Mouse (Mus musculus) embryo, embryonic 11.5 days (tissue): Measurements from ENCODE around the gene Cdkn2aip.

Experiments
- DNase-seq: peaks from one replicate; pipeline ENCODE4 v3.0.0-alpha.2; 2012; ENCODE audit warnings: low read depth, low spot score

Cdkn2aip gene

DNA sequence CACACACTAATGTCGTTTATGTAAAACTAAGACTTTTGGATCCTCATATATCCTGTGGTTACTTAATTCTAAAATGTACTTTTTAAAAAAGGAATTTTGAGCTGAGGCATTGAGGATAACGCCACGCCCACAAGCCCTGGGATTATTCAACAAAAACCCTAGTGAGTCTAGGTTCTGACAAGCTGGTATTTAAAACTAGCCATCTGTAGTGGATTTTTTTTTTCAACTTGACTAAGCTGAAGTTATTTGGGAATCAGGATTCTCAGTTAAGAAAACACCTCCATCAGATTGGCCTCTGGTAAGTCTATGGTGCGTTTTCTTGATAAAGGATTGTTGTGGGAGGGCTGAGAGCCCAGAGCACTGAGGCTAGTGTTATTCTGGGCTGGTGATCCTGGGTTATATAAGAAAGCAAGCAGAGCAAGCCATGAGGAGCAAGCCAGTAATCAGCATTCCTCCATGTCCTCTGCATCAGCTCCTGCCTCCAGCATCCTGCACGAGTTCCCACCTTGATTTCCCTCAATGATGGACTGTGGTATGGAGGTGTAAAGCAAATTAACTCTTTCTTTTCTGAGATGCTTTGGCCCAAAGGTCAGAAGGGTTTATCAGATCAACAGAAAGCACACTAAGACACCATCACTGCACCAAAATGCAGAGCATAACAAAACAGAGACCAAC, 18.2 kb downstream of the Cdkn2aip start:
- DNase-seq: no peak

DNA sequence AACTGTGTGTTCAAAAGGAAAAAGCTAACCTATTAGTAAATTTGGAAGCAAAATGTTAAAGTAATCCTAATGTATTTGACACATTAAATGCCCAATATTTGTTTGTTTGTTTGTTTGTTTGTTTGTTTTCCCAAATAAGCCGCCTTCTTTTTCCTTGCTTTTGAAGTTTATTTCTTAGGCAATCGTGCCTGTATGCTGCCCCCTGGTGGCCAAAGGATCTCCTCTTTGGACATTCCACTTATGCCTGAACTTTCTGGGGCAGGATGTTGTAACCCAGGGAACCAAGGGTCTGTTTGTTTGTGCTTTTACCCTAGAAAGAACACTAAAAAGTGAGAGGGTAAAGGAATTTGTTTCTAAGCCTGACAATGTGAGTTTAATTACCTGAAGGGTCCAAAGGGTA, 20.6 kb downstream of the Cdkn2aip start:
- DNase-seq: peak; percentile 59

DNA sequence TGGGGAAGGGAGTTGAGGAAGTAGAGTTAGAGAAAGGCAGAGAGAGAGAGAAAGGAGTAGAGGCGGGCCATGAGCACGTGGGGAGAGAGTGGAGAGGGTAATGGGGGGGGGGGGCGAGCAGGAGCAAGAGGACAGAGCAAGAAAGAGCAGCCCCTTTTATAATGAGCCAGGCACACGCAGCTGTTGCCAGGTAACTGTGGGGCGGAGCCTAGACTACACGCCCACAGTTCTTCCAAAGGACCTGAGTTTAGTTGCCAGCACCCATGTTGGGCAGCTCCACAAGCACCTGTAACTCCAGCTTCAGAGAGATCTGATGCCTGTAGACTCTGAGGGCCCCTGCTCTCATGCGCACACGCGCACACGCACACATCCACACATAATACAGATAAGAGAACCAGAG, 21.9 kb downstream of the Cdkn2aip start:
- no peak for DNase-seq

DNA sequence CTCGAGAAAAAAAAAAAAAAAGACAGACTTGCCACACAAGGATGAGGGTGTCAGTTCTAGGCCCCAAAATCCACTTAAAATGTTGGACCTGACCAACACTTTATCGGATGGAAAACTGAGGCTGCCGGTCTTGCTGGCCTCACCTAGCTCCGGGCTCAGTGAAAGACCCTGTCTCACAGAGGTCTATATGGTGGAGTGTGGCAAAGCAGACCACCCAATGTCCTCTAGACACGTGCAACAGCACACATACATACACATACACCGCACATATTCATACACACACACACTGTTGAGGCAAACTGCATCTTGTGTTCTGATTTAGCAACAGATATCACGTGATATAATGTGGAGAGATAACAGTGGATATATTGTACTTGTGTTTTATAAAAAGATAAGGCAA, 22.4 kb downstream of the Cdkn2aip start:
- no peak for DNase-seq

DNA sequence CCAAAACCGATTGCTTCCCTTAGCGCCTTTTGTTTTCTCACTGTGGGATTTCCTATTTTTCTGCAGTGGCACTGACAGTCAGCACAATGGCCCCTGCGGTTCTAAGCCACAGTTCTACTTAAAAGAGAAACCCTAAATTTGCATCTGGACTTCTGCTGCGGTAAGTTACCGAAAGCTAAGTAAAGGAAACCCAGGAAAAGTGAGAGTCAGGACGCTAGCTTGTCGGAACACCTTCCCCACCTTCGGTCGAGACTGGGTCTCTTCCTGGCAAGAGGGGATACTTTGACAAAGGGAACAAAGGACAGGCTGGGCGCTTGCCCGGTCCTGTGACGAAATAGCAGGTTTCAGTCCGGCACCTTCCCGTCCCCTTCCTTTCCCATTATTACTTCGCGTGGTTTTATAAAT, 23.1 kb downstream of the Cdkn2aip start:
- peak; percentile 14 for DNase-seq

DNA sequence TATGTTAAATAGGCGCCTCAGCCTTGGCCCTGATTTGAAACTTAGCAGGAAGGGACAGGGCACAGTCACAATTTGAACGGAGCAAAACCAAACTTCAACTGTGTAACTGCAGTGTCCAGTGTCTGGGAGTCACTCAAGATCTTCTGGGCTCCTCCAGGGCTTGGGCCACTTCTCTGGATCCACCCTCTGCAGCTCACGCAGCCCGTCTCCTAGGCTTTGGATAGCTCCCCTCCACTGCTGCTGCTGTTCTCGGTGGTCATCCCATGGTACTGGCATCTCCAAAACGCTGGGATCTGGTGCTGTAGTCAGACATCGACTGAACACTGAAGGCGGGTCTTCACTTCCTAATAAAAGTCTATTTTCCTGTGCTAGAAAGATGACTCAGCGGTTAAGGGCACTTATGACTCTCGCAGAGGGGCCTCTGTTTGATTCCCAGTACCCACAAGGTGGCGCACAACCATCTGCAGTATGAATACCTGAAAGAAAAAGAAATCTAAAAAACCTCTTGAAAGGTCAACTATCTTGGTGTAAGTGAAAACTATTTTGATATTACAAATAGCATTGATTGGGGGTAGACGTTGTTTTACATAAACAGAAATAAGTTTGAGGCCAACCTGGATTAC, 23.9 kb downstream of the Cdkn2aip start:
- peak; percentile 11 for DNase-seq

DNA sequence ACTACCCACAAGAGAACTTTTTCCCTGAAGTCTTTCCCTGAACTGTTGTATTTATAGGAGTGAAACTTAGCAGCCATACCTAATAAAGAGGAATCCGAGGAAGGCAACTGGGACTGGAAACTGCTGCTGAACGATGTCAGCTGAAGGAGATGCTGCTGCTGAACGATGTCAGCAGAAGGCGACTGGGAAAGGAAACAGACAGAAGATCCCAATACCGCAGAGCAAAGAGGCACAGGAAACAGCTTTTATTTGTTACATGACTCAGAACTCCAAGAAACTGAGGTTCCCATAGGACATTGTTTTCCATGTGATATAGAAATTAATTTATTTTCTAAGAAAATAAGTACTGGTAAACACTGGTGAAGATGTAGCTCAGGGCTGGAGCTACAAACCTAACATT, 29.3 kb downstream of the Cdkn2aip start:
- DNase-seq: no peak

DNA sequence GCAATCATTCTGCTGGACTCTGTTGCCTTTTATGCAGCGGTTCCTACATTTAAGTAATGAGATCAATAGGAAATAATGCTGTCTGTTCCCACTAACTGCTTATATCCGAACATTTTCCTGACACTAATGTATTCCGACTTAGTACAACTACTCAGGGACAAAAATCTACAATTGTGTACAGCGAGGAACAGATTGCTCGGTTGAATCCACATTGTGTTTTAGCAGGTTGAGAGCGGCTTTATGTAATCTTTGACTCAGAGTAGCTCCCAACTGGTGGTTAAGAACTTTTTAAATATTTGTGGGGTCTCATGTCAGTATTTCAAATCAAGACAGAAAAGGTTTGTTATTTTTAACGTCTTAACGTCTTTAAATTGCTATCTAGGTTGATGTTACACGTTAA, 29.7 kb downstream of the Cdkn2aip start:
- no peak for DNase-seq

DNA sequence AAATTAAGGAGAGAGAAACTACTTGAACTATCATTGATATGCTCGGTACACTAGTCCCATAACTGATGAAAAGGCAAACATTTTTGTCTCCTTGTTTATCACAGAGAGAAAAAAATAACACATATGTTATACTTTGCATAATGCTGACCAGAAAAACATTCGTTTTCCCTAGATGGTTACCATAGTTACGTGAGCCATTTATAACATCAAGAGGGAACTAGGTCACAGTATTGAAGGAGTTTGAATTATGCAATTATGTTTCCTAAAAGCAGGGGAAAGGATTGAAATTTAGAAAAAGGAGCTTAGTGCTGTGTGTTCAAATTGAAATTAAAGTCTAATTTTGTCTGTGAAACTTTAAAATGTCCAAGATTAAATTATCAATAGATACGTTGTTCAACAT, 33.4 kb downstream of the Cdkn2aip start:
- no peak for DNase-seq

DNA sequence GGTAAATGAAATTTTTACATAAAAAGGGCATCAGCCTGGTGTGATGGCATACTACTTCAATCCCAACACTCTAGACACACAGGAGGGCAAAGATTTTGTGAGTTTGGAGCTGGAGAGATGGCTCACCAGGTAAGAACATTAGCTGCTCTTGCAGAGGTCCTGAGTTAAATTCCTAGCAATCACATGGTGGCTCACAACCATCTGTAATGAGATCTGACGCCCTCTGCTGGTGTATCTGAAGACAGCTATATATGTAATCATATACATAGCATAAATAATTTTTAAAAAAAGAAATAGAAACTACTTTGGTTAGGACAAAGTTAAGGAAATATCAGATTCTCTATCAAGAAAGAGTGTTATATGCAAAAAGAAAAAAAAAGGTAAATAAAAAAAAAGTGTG, 34.1 kb downstream of the Cdkn2aip start:
- no peak for DNase-seq

DNA sequence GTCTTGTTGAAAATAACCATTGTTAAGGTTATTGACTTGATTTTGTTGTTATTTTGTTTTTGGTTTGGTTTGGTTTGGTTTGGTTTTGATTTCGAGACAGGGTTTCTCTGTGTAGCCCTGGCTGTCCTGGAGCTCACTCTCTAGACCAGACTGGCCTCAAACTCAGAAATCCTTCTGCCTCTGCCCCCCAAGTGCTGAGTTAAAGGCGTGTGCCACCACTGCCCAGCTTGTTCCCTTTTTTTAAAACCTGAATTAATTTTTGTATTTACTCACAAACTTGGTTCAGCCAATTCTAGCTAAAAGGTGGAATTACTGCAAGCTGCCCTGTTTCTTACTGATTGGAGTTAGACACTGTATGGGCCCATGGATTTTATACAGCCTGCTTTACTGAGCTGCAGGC, 37.1 kb downstream of the Cdkn2aip start:
- DNase-seq: no peak

DNA sequence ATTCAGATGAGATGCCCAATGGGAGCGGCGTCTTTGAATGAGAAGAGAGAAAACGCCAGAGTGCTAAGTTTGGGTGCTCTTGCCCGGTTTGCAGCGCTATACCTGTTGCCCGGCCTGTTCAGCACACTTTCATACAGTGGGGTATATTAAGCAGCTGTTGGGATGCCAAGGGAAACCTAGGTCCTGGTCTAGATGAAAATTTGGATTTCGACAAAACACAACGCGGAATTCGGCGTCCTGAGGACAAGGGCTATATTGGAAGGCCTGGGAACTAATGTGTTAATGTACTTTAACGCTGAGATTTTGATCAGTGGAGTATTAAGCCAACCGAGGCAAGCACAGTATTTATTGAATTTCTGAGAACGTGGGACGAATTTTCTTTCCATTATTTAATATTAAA, 37.5 kb downstream of the Cdkn2aip start:
- DNase-seq: no peak

DNA sequence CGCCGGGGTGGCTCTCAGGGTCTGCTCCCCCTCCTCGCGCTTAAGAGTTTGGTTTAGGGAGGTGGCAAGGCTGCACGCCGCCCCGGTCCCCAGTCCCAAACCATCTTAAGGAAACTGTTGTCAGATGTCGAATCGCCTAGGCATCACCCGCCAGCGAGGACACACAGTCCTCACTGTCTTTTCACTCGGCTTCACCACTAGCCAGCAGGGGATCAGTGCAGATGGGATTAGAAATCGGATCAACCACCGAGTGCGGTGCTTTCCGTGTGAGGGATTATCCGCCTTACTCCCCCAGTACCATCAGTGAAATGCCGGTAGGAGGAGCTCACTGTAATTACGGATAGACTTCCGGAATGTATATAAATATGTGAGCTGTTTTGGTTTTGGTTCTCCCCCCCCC, 37.9 kb downstream of the Cdkn2aip start:
- peak; percentile 35 for DNase-seq

DNA sequence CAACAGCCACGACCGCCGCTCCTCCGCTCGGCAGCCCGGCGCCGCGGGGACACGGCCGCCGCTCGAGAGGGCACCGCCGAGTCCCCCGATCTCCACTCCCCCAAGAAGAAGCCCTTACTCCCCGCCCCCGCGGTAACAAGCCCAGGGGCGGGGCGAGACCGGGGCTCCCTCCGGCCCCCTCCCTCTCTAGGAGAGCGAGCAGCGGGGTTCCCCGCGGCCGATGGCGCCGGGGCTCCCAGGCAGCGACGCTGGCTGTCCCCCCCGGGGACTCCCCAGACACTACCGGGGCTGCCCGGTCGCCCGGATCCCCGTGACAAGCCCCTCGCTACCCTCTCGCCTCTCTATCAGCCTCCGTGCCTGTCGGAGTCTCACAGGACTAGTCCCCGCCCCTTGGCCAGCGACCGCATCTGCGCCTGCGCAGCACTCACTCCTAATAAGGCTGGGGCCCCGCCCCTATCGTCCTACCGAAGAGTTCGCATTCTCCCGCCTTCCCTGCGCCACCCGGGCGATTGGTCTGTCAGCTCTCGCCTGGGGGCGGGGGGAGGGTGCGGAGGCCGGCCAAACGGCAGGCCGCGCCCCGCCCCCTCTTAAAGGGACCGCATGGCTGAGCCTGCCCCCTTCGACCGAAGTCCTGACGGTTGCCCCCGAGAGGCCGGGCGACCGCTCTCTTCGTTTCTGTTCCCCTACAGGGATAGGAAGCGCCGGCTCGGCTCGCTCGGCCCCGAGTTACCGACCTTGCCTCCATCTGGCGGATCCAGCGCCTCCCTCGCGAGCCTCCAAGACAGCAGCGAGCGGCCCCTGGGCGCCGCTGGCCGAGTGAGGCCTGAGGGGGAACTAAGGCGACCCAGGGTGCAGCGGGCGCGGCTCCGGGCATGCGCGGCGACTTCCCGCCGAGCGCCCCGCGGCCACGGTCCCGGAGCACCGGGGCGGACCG, 38.7 kb downstream of the Cdkn2aip start, which contains the start of gene Ing2:
Gene Ing2 (minus strand): TSS at position 780 of the 934 bp plus-strand sequence.
- DNase-seq: peak; percentile 100

DNA sequence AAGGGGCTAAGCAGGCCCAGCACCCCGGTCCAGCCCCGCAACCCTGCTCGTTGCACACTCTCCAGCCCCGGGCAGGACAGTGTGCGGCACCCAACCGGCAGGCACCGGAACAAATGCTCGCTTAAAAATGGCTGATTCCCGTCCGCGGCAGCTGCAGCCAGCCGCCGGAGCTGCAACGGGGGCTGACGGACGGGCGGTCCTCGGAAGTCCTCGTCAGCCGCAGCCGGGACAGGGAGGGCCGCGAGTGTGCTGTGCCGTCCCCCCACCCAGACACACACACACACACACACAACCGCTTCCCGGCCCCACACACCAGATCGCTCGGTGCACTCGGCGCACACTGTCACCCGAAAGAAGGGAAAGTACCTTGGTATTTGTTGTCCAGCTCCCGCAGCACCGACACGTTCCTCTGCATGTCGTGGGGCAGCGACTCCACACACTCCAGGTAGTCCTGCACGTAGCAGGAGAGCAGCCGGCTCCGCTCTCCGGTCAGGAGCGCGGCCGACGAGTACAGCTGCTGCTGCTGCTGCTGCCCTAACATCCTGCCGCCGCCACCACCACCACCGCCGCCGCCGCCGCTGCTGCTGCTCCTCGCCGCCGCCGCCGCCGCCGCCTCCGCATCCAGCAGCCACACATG, 39.5 kb downstream of the Cdkn2aip start:
- DNase-seq: peak; percentile 29

DNA sequence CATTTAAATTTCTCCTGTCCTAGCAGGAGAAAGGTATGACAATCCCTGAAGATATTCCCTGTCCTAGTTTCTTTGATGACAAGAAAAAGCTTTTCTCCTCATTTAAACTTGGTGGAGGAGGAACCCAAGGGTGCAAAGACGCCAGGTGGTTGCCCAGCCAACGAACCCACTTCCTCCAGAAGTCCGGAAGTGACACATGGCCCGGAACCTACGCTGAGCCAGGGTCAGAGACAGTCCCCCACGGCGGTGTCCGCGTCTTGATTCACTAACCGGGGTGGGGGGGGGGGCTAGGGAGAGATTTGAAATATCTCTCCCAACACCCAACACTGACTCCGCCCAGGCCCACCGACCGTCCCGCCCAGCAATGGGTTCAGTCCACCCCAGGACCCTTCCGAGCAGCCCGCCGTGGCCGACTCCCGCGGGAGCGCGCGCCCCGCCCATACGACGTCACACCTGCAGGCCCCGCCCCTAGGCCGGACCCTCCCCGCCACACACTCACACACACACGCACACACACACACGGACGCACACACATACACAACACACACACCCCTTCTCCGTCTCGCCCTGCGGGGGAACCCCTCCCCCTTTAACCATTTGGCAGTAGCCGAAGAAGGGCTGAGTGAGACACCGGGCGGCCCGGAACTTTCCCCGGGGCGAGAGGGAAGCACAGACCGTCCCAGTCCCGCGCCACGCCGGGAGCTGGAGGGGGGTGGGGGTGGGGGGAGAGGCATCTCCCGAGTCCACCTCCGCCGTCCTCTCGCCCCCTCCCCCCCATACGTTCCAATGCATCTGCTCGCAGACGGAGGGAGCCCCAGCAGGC, 40.2 kb downstream of the Cdkn2aip start:
- DNase-seq: peak; percentile 78

DNA sequence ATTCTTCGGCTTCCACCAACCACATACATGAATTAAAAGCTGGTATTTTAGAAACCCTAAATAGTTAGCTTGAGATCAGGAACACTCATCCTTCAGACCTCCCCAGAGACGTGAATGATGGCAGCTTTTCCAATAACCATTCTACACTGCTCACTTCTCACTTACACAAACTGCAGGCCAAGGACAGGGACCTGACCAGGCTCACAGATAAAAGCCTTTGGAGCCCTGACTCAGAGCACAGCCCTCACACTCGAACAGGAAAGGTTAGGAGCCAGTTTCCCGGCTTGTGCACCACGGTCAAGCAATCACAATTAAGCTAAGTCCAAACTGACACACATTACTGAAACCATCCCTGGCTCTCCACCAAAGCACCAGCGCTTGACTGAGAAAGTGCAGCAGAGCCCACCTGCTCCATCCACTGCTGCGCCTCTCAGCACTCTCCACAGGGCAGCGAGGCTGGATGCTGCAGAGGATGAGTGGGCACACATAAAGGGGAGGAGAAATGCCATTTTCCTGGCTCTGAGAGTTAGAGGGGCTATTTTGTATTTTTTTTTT, 49.4 kb downstream of the Cdkn2aip start:
- DNase-seq: no peak

DNA sequence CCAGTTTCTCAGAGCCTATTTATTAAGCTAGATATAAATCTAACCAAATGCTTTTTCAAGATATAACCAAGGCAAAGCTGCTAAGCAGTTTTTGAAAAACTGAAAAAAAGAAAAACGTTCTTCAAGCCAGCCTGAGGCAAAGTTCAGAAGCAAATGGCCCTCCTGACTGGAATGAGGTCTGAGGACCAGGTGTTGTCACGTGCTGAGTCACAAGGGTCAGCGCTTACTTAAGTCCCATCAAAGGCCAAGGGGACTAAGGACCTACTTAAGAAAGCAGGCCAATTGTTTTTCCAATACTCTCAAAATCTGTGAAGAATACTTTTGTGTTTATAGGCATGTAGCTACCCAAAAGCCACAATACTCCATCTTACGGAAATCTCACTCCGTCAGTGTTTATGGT, 50.5 kb downstream of the Cdkn2aip start:
- no peak for DNase-seq

DNA sequence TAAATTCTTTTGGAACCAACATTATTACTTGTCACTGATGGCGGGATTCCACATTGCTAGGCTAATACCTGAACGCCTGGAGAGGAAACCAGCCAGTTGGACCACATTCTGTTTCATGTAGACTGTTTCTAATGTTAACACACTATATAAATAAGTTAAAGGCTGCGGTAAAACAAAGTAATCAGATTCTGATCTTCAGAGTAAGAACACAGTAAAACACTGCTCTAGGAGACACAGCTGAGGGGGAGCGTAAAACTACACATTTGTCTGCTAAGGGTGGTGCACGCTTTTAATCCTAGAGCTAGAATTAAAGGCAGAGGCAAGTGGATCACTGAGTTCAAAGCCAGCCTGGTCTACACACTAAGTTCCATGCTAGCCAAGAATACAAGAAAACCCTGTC, 51.0 kb downstream of the Cdkn2aip start:
- DNase-seq: no peak

DNA sequence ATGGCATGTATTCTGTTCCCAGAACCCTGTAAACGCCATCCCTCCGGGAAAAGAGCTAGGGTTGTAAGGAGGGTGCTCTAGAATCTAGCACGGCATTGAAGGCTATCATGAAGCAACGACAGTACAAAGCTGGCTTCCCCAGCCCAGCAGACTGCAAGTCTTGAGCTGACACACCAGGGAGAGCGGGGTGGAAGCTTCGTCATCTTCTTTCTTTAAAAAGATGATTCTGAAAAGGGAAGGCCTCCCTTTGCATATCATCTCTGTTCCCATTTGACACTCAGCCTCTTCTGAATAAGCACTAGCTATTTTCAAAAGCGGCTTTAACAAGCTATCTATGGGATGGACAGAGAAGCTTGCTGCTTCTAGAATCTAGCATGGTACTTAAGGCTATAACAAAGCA, 53.3 kb downstream of the Cdkn2aip start:
- DNase-seq: no peak

DNA sequence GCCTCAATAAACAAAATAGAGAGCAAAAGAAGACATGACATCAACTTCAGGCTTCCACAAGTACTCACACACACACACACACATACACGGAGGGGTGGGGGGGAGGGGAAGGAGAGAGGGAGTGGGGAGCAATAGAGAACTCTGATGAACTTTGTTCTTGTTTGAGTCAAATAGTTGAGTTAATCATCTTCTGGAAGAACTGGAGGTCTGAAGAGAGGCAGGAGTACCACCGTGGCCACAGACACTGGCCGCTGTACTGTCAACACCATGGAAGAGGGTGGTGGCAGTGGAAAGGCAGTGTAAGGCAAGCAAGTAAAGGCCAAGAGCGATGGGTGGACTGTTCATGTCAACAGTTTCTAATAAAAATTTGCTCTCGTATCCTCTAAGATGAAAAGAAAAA, 54.3 kb downstream of the Cdkn2aip start:
- DNase-seq: no peak
